Mouse (Mus musculus): ENCODE measurements at regions not wholly inside any gene's neighbourhood (a gene's known extent, or its start where the extent isn't known, plus 50 kb on each side); places are given as distances from the start of the nearest gene placed in this dataset.
A peak's percentile ranks its signal among the peaks of the same experiment; 100 is the strongest.

DNA sequence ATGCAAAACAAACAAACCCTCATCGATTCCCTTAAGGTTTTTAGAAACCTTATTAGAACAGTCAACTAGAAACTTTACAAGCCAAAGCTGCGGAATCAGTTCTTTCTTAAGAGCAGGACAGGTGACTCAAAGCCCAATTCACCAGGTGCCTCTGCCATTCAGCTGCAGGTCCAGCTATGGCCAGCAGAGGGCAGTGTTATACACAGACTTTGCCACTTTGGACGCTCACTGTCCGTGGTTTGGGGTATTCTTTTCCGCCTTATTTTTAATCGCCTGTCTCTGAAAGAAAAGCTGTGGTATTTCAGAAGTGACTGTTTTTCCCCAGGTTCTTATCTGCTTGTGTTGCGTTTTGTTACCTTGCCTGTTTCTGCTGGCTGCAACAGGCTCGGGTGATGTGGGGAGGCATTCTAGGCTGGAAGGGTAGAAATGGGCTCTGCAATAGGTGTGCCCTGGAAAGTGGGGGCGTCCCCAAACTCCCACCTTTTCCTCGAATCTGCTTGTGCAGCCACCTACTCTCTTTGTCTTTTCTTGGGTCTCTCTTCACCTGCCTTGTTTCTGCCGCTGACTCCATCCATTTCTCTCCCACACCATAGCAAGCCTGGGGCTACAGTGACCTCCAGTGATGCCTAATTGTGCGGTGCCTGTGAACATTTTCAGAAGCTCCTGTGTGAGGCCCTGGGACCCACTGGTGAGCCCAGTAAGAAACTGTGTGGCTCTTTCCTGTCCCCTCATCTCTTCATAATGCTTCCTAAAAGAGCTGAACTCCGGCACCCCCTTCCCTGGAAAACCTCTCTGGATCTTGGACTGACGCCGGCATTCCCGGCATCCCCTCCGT lies 142.4 kb downstream of the Mtx3 start:
- DNase-seq: peak; percentile 41

DNA sequence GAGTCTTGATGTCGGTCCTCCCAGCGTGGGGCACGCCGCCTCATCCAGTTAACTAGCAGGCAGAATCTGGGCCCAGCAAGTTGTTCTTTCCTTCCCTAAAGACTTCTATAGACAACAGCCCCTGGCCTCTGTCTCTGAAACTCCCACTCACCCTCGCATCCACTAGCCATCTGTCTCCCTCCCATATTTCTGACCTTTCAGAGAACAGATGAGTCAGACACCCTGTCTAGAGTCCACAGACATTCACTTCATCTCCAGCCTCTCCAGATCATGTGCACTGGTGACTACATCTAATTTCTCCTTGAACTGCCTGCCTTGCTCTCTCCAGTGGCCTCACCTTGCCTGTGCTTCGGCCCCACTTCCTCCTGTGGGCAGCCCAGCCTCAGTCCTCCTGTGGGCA lies 143.1 kb downstream of the Mtx3 start:
- peak; percentile 16 for DNase-seq

DNA sequence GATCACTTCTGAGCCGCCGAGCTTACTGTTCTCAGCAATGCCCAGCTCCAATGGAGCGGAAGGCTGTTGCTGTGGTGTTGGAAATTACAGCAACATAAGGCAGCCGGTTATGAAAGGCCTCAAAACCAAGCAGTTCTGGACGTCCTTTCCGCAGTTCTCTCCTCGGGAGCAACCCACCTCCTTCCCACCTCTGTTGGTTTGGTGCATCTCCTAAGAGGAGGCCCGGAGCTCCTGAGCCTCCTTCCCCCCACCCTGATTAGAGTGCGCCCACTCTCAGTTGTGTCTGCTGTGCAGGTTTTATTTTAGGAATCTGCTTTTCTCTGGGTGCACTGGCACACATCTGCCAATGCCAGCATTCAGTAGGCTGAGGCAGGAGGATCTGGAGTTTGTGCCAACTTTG lies 144.0 kb downstream of the Mtx3 start:
- no peak for DNase-seq

DNA sequence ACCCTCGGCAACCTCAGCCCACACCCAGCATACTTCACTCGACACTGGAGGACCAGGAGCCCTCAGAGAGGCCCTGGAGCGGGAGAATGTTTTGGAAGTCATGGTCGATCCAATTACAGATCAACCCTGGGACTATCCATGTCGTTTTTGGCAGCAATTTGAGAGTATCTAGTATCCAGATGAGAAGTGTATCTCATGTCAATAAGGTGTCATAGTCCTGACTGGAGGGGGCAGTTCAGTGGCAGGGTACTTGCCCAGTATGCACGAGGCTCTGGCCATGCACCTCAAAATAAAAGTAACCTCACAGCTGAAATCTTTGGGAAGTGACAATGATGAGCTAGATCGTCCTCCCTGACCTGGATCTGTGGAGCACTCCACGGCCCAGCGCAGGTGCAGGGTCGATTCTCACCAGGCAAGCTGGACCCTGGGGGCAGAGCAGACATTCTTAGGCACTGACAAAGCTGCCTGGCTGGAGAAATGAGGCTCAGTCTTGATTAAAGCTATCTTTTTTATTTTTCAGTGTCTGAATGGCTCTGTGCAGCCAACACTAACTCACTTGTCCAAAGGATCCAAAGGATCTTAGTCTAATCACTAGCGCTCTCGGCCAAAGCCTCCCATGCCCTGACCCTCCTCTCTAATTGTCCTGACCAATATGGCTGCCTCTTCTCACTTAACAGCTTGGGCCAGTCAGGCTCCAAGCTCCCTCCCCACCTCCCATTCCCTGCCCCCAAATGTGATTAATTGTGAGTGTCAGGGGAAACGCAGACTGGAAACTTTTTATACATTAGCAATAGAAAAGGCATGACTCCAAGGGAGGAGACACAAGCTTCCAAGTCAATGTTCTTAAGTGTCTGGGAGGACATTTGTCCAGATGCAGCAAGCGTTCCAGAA lies 146.0 kb downstream of the Mtx3 start:
- no peak for DNase-seq

Measured in layer of hippocampus, adult 9-11 months (tissue).